Mouse (Mus musculus) urinary bladder, adult 2 months (tissue): ENCODE data around the gene 2410004B18Rik. TPM values are rescaled to one million over a fixed set of nuclear protein-coding genes. Genes with fewer than 3 reads are reported as not detected.
"Not testable (repeated sequence)": the region's sequence is repeated elsewhere in the genome, so short reads cannot be mapped to it uniquely, and the experiment has no call there.

ENCODE experiments used
- DNase-seq: peaks from one replicate; pipeline ENCODE4 v3.0.0; 2022; ENCODE audit warnings: low spot score
- polyA plus RNA-seq: library from polyadenylated mRNA; depleted of rRNA; stranded (reverse); fragments of >200 nt; gene quantifications from 2 replicates; pipeline ENCODE4 v1.2.3, GENCODE M21; 2012

2410004B18Rik gene
- polyA plus RNA-seq, 1 experiment = 23.1 TPM

DNA sequence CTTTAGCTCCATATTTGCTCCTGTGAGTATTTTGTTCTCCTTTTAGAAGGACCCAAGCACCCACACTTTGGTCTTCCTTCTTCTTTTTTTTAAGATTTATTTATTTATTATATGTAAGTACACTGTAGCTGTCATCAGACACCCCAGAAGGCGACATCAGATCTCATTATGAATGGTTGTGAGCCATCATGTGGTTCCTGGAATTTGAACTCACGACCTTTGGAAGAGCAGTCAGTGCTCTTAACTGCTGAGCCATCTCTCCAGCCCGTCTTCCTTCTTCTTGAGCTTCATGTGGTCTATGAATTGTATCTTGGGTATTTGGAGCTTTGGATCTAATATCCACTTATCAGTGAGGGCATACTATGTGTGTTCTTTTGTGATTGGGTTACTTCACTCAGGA lies 27.8 kb downstream of the 2410004B18Rik start:
- not testable (repeated sequence) for DNase-seq

DNA sequence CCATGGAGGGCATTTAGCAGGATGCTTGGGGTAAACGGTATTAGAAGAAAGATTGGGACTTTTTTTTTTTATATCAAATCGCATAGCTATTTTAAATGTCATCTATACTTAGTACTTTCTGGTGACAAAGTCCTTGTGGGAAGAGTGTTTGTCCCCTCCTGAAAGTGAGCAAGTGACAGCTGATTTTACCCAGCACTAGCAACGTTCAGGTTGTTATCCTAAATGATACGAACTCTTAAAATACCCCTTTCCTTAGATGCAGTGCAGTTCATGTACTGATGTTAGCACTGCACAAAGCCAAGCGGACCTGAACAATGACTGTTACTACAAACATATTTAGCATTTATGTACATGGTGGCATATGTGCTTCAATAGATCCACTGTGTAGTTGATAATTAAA lies 29.0 kb downstream of the 2410004B18Rik start:
- DNase-seq = no peak

- no peak for DNase-seq
Observed at GRCm38 (mm10) chr3:145969031-145969501, 31.3 kb downstream of the 2410004B18Rik start.

GRCm38 (mm10) chr3:145971501-145971900 lies 33.7 kb downstream of the 2410004B18Rik start:
- DNase-seq = no peak

DNA sequence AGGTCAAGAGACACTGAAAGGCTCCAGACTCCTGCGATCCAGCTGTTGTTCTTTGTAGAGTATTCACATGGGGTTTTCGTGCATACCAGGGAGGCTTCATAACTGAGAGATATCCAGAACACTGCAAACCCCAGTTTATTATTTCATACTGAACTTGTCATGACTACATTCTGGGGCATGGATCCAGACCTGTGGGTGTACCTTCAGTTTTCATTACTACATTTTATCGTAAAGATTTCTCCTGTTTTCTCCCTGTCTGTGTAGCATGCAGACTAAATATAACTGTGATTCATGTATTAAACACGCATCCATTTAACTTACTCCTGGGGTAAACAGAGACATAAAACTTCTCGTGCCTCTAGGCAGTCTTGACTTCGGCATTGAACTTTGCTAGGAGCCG lies 37.2 kb downstream of the 2410004B18Rik start:
- no peak for DNase-seq

DNA sequence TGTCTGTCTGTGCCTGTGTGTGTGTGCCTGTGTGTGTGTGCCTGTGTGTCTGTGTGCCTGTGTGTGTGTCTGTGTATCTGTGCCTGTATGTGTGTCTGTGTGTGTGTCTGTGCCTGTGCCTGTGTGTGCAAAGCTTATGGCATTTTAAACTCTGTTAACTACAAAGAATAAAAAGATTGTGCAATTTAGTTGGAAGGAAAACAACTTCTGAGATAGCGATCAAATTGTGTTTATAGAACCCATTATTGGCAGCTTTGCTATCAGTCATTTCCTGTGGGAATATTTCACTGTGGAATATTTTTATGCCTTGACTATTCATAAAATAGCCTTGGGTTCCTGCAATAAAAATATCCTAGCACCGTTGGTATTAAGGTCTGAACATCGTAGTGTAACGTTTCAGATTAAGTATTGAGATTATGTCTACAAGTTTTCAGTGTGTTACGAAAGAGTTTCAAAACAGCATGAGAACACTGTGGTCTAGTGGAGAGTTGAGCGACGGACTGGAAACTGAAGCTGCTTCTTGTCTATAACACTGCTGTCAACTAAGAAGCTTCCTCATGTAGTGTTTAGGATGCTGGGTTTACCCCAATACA lies 47.6 kb downstream of the 2410004B18Rik start:
- no peak for DNase-seq

DNA sequence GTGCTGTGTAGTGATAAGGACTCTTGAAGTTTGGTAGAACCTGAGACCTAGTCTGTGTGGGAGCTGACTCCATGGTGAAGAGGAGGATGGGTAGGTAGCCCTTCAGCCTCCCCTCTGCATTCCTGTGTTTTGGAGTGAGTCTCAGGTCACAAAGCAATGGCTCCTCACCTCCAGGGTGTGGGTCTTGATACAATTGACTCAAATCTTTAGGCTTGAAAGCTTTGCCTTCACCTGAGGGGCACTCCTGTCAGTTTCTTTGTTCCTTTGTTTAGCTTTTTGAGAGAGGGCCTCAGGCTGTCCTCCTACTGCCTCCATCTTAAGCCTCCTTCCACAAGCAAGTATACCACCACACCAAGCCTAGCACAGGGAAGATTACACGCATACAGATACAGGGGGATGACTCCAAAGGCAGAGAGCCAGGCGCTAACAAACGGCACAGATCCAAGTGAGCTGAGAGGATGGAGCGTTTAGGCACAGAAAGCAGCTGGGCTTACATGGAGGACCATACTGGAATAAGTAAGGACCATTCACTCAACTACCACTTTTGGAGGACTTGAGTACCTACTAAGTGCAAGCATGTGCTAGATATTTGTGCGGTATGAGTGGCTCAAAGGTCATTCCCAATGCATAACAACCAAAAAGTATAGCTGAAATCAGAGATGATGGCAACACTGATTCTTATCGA lies 48.6 kb downstream of the 2410004B18Rik start:
- DNase-seq = no peak

- DNase-seq = peak; percentile 82
Observed at GRCm38 (mm10) chr3:145987268-145987969, 49.6 kb downstream of the 2410004B18Rik start, which contains the start of gene Syde2. Gene Syde2, plus strand, starts transcription at chr3:145987870.

- DNase-seq = peak; percentile 85
Observed at GRCm38 (mm10) chr3:145987970-145988683, 50.3 kb downstream of the 2410004B18Rik start.

- no peak for DNase-seq
Observed at GRCm38 (mm10) chr3:145988684-145989575, 51.1 kb downstream of the 2410004B18Rik start.

DNA sequence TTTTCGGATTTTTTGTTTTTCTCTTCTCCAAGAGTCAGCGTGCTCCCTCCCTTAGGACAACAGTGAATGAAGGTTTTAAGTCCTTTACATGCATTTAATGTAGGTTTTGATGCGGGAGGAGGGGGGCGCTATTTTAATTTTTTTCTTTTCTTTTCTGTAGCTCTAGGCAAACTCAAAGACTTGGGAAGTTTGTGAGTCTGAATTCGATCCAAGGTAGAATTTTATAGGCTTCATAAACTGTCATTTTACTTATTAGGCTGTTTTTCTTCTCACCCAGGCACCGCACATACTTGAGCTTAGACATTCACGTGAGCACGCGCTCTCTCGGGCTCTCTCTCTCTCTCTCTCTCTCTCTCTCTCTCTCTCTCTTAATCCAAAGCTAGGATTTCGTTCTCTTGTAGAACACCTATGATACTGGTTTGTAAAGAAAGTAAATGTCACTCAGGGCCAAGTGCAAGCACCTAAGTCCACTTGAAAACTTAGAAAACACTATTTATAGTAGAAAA lies 51.8 kb downstream of the 2410004B18Rik start:
- DNase-seq = no peak

GRCm38 (mm10) chr3:145991130-145991529 lies 53.3 kb downstream of the 2410004B18Rik start:
- no peak for DNase-seq

DNA sequence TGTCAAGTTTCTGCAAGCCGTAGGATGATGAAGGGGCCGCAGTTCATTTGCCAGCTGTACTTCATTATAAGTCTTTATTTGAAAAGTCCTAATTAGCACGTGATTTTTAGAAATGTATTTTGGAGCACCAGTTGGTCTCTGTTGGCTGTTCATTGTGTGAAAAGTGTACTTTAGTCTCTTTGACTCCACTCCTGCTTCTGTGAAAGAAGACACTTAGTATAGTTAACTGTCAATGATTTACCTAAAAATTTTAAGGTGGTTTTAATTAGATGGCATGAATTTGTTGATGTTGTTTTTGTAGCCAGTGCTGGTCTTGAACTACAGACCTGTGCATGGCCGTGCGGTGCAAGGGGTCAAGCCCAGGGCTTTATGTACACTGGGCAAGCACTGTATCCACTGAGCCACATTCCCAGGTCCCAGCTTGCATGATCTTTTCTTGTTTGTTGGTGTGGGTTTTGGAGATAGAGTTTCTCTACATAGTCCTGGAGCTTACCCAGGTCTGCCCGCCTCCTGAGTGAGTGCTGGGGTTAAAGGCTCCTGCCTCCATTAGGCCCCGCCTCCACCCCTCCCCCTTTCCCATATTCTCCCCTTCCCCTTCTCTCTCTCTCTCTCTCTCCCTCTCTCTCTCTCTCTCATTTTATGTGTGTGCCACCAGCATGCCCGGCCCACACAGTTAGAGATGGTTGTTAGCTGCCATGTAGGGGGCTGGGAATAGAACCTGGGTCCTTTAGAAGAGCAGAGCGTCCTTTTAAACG lies 54.3 kb downstream of the 2410004B18Rik start:
- no peak for DNase-seq

DNA sequence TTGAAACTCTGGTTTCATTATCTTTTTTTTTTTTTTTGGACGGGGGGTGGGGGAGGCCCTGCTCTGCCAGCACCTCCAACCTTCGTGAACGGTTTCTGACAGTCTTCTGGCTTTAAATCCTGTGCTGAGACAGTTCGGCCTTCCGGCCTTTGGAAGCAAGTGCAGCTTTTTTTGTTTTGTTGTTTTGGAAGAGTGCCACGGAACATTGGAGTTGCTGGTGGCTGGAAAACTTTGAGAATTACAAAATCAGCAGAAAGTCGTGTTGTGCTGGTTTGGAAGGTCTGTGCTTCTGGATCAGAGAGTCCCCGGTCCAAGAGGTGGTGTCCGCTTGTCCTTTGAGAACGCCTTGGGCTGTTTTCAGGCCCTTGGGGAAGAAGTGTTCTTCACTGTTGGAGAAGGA lies 55.0 kb downstream of the 2410004B18Rik start:
- DNase-seq = no peak

GRCm38 (mm10) chr3:145993481-145994201 lies 55.8 kb downstream of the 2410004B18Rik start:
- DNase-seq = no peak
